Mouse (Mus musculus): ENCODE measurements around the gene Sec24a. TPM values are rescaled to one million over a fixed set of nuclear protein-coding genes. Genes with fewer than 3 reads are reported as not detected.

The Sec24a gene
- 35.9 TPM for polyA plus RNA-seq (2014; fragmentation: Illumina TruSeq; extraction: RNeasy Lipid Tissue Mini Kit (QIAGEN cat#74804))

DNA sequence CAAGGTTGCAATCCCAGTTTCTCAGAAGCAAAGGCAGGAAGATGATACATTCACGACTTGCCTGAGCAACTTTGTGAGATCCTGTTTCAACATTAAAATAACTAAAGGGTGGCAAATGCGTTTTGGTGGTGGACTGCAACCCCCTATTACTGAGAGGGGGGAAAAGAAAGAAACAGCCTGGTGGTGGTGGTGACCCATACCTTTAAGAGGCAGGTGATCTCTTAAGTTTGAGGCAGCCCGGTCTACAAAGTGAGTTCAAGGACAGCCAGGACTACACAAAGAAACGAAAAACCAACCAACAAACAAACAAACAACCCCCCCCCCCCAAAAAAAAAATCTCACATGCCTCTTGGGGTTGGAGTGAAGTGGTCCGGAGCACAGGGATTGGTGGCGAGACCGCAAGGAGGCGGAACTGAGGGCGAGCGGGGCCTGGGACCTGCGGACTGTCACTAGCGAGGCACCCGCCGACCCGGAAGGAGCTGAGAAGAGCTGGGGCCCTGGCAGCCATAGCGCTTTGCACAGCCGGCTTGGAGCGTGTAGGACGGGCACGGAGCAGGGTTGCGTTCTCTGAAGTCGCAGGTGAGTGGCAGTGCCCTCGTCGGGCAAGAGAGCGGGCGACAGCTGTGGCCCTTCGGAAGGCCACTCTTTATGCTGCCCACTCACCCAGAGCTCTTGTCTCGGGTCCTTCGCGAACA, at the start of gene Sec24a, which contains the start of gene Sar1b:
Gene Sec24a, minus strand, starts transcription at position 422 of the 695 bp plus-strand sequence.
Gene Sar1b, plus strand, starts transcription at position 475 of the 695 bp plus-strand sequence.

DNA sequence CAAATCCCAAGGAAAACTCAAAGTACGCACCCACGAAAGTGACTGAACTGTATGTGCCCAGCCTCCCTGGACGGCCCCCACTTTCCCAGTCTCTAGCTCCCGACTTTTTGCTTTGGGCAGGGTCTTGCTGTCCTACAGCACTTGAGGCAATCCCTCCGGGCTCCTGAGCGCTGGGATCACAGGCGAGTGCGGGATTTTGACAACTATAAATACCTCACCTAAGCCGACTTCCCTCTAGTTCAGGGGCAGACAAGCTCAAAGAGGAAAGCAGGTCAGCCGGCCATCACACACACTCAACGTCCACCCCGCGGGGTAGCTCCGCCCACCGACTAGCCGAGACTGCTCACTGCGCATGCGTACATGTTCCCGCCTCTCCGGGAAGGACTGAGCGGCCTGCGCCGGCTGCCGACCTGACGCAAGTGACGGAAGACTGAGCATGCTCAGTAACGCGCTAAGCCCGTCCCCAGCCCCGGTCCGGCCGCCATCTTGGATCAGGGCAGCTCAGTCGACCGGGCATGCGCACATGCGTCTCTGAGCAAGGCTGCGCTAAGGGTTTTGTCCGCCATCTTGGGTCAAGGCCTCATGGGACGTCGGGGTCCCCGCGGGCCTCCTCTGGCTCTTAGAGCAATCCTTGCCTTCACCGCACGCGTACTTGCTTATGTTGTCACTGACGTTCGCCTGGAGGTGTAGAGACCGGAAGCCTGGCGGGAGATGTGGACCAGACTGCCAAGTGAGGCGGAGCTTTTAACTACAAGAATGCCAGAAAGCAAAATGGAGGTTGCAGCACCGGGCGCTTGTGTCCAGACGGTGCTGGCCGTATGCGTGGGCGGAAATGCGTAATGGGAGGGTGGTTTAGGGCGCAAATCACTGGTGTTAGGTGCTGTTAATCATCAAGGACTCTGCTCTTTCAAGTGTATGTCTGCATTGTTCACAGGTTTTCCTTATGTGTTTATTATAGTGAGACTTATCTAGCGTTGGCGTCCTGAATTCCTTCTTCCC, 74.8 kb downstream of the Sec24a start, which contains the start of gene 0610009B22Rik:
Gene 0610009B22Rik, minus strand, starts transcription at position 545 of the 999 bp plus-strand sequence.

DNA sequence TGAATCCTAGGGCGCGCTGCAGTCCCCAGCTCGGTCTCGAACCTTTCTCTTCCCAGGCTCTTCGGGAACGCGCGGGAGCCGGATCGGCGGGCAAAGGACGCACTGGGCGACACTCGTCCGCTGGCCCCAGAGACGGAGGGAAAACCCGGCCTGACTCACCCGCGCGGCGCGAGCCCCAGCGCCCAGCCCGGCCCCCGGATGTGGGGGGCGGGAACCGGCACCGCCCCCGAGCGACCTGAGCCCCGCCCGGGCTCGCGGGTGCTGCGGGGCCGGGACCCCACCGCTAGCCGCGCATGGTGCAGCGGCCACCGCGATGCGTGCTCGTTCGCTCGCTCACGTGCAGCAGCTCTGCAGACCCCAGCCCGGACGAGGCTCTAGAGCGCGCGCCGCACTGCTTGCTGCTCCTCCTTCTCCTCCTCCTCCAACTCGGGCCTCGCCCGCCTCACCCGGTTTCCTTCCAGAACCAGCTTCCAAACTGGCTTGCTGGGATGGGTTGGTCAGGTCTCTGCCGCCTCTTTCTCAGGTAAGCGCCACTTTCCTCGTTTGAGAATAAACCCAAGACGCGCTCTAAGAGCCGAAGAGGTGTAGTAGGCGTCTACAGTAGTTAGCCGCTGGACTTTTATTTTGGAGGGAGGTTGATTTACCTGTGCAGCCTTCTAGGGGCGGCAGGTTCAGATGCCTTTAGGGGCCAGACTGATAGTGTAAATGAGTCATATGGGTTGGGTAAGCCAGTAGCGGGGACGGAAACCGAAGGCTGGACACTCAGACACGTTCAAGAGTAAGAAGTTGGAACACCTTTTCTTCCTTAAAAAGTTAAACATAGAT, 112.5 kb downstream of the Sec24a start, which contains the start of the genes N4bp3 and D930048N14Rik:
Gene N4bp3, minus strand, starts transcription at position 152 of the 825 bp plus-strand sequence.
Gene D930048N14Rik, plus strand, starts transcription at position 264 of the 825 bp plus-strand sequence.

Other genes starting within 250 kb of the Sec24a start
- 10.5 TPM for gene Phykpl, start 178.9 kb downstream of the Sec24a start, polyA plus RNA-seq (2014; fragmentation: Illumina TruSeq; extraction: RNeasy Lipid Tissue Mini Kit (QIAGEN cat#74804))
- gene Hnrnpab, start 156.8 kb downstream of the Sec24a start, polyA plus RNA-seq (2014; fragmentation: Illumina TruSeq; extraction: RNeasy Lipid Tissue Mini Kit (QIAGEN cat#74804)): 665 TPM
- 1.7 TPM for gene Nhp2, start 143.9 kb downstream of the Sec24a start, polyA plus RNA-seq (2014; fragmentation: Illumina TruSeq; extraction: RNeasy Lipid Tissue Mini Kit (QIAGEN cat#74804))
- 14.3 TPM for gene Rmnd5b, start 127.7 kb downstream of the Sec24a start, polyA plus RNA-seq (2014; fragmentation: Illumina TruSeq; extraction: RNeasy Lipid Tissue Mini Kit (QIAGEN cat#74804))
- not detected for gene N4bp3, start 112.8 kb downstream of the Sec24a start, polyA plus RNA-seq (2014; fragmentation: Illumina TruSeq; extraction: RNeasy Lipid Tissue Mini Kit (QIAGEN cat#74804))
- gene D930048N14Rik, start 112.7 kb downstream of the Sec24a start, polyA plus RNA-seq (2014; fragmentation: Illumina TruSeq; extraction: RNeasy Lipid Tissue Mini Kit (QIAGEN cat#74804)): 0.91 TPM
- gene 0610009B22Rik, start 74.8 kb downstream of the Sec24a start, polyA plus RNA-seq (2014; fragmentation: Illumina TruSeq; extraction: RNeasy Lipid Tissue Mini Kit (QIAGEN cat#74804)): 79.6 TPM
- 194 TPM for gene Sar1b, start 53 bp upstream of the Sec24a start, polyA plus RNA-seq (2014; fragmentation: Illumina TruSeq; extraction: RNeasy Lipid Tissue Mini Kit (QIAGEN cat#74804))
- gene Jade2, start 94.0 kb upstream of the Sec24a start, polyA plus RNA-seq (2014; fragmentation: Illumina TruSeq; extraction: RNeasy Lipid Tissue Mini Kit (QIAGEN cat#74804)): 7.3 TPM
- gene Cdkn2aipnl, start 204.0 kb upstream of the Sec24a start, polyA plus RNA-seq (2014; fragmentation: Illumina TruSeq; extraction: RNeasy Lipid Tissue Mini Kit (QIAGEN cat#74804)): 60.2 TPM
- gene Ube2b, start 237.1 kb upstream of the Sec24a start, polyA plus RNA-seq (2014; fragmentation: Illumina TruSeq; extraction: RNeasy Lipid Tissue Mini Kit (QIAGEN cat#74804)): 402 TPM
- 17.0 TPM for gene Cdkl3, start 240.6 kb upstream of the Sec24a start, polyA plus RNA-seq (2014; fragmentation: Illumina TruSeq; extraction: RNeasy Lipid Tissue Mini Kit (QIAGEN cat#74804))

Measured in ovary, adult 10 weeks (tissue).